Mouse (Mus musculus) adrenal gland, postnatal 36 days (tissue): ENCODE measurements around the gene Plekha6. TPM values are rescaled to one million over a fixed set of nuclear protein-coding genes. Genes with fewer than 3 reads are reported as not detected.

Source experiments
- DNase-seq, 2 experiments: peaks; one replicate each; pipeline ENCODE4 v3.0.0; 2021; ENCODE audit warnings: mixed read lengths in 1 of 2
- total RNA-seq, 2 experiments: library from RNA; stranded (reverse); gene quantifications; 2 replicates each; pipeline ENCODE4 v1.2.3; 2021

Gene Plekha6
- total RNA-seq, 2 experiments from 2014 or later: 14.3 to 18.8 TPM

- DNase-seq: no peak
Measured at GRCm38 (mm10) chr1:133244668-133245067, 80.7 kb downstream of the Plekha6 start.

- DNase-seq: no peak
Measured at GRCm38 (mm10) chr1:133245690-133246619, 81.9 kb downstream of the Plekha6 start.

GRCm38 (mm10) chr1:133247189-133247588, 83.2 kb downstream of the Plekha6 start:
- no peak for DNase-seq

- no peak for DNase-seq
Measured at GRCm38 (mm10) chr1:133250761-133251160, 86.8 kb downstream of the Plekha6 start.

- peak; percentile 31 to 63 for DNase-seq
Measured at GRCm38 (mm10) chr1:133251625-133252034, 87.6 kb downstream of the Plekha6 start.

- DNase-seq: no peak
Measured at GRCm38 (mm10) chr1:133252251-133252650, 88.2 kb downstream of the Plekha6 start.

GRCm38 (mm10) chr1:133252801-133253531, 89.0 kb downstream of the Plekha6 start:
- no peak for DNase-seq

GRCm38 (mm10) chr1:133253532-133253866, 89.5 kb downstream of the Plekha6 start:
- no peak for DNase-seq

GRCm38 (mm10) chr1:133254226-133254625, 90.2 kb downstream of the Plekha6 start:
- DNase-seq: no peak

- DNase-seq: no peak
Measured at GRCm38 (mm10) chr1:133254856-133255764, 91.1 kb downstream of the Plekha6 start.

GRCm38 (mm10) chr1:133255776-133256175, 91.8 kb downstream of the Plekha6 start:
- DNase-seq: no peak

GRCm38 (mm10) chr1:133256347-133256746, 92.3 kb downstream of the Plekha6 start:
- DNase-seq: no peak

GRCm38 (mm10) chr1:133258694-133259093, 94.7 kb downstream of the Plekha6 start:
- DNase-seq: no peak

- no peak for DNase-seq
Measured at GRCm38 (mm10) chr1:133262628-133263027, 98.6 kb downstream of the Plekha6 start.

- no peak for DNase-seq
Measured at GRCm38 (mm10) chr1:133263134-133263533, 99.1 kb downstream of the Plekha6 start.

- DNase-seq: peak; percentile 68 to 70
Measured at GRCm38 (mm10) chr1:133264367-133264766, 100.4 kb downstream of the Plekha6 start.

- DNase-seq: peak in 1 of 2 experiments; percentile 38
Measured at GRCm38 (mm10) chr1:133265114-133265766, 101.2 kb downstream of the Plekha6 start.

- no peak for DNase-seq
Measured at GRCm38 (mm10) chr1:133267094-133267493, 103.1 kb downstream of the Plekha6 start.

- no peak for DNase-seq
Measured at GRCm38 (mm10) chr1:133267813-133268492, 103.9 kb downstream of the Plekha6 start.

- DNase-seq: no peak
Measured at GRCm38 (mm10) chr1:133268503-133268902, 104.5 kb downstream of the Plekha6 start.

- no peak for DNase-seq
Measured at GRCm38 (mm10) chr1:133270336-133270735, 106.3 kb downstream of the Plekha6 start.
